Mouse (Mus musculus) urinary bladder, adult 2 months (tissue): ENCODE data around the gene Asxl1. TPM values are rescaled to one million over a fixed set of nuclear protein-coding genes. Genes with fewer than 3 reads are reported as not detected.
A peak's percentile ranks its signal among the peaks of the same experiment; 100 is the strongest.

Source experiments
- DNase-seq: peaks from one replicate; pipeline ENCODE4 v3.0.0; 2022; ENCODE audit warnings: low spot score
- polyA plus RNA-seq: library from polyadenylated mRNA; depleted of rRNA; stranded (reverse); fragments of >200 nt; gene quantifications from 2 replicates; pipeline ENCODE4 v1.2.3, GENCODE M21; 2012; rRNA removed

The Asxl1 gene
- polyA plus RNA-seq, 1 experiment, result 14.5 TPM

DNA sequence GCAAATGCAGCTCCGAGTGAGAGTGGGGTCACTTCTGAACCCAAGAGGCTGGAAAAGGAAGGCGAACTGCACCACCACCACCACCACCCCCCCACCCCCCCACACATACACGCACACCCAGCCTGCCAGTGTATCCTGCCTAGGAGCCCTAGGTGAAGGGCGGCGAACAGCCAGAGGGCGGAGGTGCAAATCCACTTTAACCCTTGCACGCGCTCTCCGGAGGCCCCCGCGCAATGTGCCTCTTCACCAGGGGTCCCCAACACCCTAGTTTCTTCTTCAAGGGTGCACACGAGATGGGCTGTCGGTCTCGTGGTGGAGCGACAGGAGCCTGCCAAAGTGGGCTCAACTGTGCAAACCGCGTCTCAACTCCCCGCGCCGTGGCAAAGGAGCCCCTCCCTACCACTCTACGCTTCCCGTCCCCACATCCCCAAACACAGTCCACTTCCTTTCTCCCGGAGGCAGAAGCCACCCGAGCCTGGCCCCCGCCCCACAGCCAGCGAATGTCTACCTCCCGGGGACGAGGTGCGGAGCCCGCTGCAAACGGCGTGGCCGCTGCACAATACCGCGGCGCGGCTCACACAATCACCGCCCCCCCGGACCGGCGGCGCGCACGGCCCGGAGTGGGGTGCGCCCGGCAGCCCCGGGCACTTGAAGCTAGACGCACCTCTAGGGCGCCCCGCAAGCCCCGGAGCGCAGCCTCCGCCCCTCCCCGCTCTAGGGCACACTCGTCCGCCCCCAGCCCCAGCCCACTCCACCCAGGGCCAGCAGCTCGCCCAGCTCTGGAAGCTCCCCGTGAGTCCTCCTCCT, 98.0 kb downstream of the Asxl1 start:
- peak; percentile 37 for DNase-seq

DNA sequence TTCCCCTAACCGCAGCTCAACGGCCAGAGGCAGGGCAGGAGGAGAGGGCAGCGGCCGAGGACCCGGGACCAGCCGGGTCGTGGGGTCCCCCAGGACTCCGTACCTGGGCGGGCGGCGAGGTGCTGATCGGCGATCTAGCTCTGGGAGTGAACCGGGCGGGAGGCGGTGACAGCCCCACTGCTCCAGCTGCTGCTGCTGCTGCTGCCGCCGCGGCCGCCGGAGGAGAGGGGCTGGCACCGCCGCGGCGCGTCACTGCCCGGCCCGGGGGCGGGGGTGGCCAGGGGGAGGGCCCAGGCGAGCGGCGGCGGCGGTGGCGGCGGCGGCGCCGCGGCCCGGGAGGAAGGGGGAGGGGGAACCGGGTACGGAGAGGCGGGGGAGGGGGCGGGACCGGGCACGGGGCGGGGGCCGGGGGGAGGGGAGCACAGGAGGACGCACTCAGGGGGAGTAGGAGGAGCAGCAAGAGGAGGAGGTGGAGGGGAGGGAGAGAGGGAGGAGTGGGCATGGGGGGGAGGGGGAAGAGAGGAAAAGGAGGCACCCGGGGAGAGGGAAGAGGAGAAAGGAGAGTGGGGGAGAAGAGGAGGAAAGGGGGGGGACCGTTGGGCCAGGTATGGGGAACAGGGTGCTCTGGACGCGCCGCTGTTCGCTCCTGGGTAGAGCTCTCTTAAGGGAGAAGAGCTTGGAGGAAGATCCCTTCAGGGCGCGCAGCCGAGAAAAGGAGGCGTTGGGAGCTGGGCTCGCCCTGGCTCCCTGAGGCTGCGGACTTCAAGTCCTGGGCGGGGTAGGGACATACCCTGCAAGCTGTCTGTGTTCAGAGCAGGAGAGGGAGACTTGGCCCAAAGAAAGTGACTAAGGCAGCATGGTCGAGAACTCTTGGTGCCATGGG, 98.9 kb downstream of the Asxl1 start:
- peak; percentile 62 for DNase-seq

DNA sequence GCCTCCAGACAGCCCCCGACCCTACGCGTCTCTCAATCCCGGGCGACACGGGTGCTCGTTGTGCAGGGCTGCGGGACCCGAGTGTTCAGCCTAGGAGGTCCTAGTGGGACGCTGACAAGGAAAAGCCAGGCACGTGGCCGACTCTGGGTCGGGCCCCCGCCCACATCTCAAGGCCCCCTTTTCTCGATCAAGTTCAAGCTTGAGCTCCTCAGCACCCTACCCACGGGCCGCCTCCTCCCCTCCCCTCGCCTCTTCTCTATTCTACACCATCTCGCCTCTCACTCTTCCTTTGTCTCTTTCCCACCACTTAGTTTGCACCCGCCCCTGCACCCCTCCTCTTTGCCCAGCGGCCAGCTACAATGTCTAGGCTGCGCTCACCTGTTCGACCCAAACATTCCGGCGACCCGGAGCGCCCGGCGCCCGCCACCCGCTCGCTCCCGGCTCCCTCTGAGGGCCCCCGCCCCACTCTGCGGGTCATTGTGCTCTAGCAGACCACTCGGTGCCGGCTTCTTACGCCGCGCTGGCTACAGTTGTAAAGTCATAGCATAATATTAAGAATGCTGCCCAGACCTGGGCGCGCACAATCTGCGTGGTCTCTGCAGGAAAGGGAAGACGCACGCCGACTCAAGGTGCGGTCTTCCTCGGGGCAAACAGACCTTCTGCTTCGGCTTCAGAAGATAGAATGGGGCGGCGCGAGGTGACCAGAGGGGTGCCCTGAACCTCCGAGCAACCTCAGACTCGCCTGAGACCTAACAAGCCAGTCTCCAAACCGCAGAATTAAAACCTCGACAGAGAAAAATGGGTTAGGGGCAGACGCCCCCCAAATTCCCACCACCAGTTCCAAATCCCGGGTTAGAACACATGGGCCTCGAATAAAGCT, 99.7 kb downstream of the Asxl1 start:
- DNase-seq, result no peak

DNA sequence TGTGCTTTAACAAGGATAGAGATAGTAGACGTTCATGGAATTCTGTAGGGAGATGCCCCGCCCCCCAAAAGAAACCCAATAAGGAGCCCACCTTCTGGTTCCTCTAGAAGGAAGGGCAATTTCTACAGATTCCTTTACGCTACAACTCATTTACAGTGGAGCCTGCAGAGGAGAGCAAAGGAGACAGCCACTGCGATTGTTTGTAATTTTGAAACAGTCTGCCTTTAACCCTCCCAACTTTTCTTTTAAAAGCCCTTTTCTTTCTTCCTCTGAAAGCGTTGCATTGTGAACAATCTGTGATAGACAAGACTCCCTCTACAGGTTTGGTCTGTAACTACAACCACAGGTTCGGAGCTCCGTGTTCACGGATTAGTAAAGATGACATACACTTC, 100.4 kb downstream of the Asxl1 start:
- DNase-seq, result no peak

DNA sequence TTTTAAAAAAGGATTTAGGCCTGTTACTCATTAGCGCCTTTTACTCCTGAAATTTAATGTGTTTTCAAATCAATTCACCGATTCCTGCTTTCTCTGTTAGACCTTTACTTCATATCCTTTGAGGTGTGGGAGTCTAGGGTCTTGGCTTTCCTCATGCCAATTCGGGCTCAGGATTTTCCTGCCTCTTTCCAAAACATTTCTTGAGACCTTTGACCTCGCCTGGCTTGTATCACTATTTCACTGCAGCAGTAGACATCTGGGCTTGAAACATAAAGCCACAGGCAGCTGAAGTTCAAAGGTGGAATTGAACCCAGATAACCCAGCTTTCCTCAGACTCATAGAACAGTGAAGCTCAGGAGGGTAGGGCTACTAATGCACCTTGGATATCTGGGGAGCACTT, 100.8 kb downstream of the Asxl1 start:
- DNase-seq, result no peak

DNA sequence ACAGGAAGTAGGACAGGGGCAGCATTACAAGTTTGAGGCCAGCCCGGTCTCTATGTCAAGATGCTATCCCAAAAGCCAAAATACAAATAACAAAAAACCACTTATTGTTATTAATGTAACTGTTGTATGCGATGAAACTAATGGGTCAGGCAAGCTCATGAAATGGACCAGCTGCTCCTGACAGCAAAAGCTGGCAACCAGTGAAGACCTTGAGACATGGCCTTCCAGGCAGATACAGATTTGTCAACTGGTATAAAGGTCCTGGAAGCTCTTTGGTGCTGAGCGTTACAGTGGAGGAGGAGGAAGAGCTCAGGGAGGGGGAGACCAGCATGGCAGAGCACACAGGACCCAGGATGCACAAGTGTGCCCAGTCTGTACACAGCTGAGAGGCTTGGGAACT, 102.1 kb downstream of the Asxl1 start:
- DNase-seq, result no peak

DNA sequence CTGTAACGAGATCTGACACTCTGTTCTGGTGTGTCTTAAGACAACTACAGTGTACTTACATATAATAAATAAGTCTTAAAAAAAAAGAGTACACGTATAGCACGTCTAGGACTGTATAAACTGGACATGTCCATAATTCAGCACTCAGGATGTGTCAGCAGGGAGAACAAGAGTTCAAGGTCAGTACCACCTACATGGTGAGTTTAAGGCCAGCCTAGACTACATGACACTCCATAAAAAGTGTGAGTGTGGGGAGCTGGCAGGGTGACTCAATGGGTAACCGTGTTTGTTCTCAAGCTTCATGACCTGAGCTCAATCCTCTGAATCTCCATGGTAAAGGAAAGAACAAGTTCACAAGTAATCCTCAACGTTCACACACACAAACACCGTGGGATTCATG, 102.9 kb downstream of the Asxl1 start:
- no peak for DNase-seq

Other genes with a start within 250 kb of the Asxl1 start
- 4.0 and 4.3 TPM in 2 replicates for gene Hck, start 237.4 kb upstream of the Asxl1 start, polyA plus RNA-seq
- 32.9 and 40.1 TPM in 2 replicates for gene Tm9sf4, start 184.5 kb upstream of the Asxl1 start, polyA plus RNA-seq
- 4.7 and 4.9 TPM in 2 replicates for gene Tspyl3, start 120.4 kb upstream of the Asxl1 start, polyA plus RNA-seq
- gene Plagl2, start 104.4 kb upstream of the Asxl1 start, polyA plus RNA-seq, result 5.2 and 8.8 TPM in 2 replicates
- gene Pofut1, start 104.3 kb upstream of the Asxl1 start, polyA plus RNA-seq, result 29.7 and 29.8 TPM in 2 replicates
- gene Kif3b, start 54.4 kb upstream of the Asxl1 start, polyA plus RNA-seq, result 14.5 TPM in 2 replicates
- not detected in 2 replicates for gene 4930404H24Rik, start 147.0 kb downstream of the Asxl1 start, polyA plus RNA-seq
- 11.7 and 15.8 TPM in 2 replicates for gene Nol4l, start 184.1 kb downstream of the Asxl1 start, polyA plus RNA-seq